Mouse (Mus musculus): ENCODE measurements around the gene Adh5. TPM values are rescaled to one million over a fixed set of nuclear protein-coding genes. Genes with fewer than 3 reads are reported as not detected.

Adh5 gene
- 10 to 100 TPM; 55.9 to 57.2 TPM for total RNA-seq (2021)
- long read RNA-seq, experiment 1, transcript Adh5-201 (9 exons, 1,604 nt) = major isoform, 58 of 72 reads
- long read RNA-seq, experiment 1, partial matches to known transcripts = 13 of 72 reads
- long read RNA-seq, experiment 1, other reads (novel, unspliced or antisense) = 1 of 72 reads
- long read RNA-seq, experiment 2, transcript Adh5-201 (9 exons, 1,604 nt) = major isoform, 51 of 61 reads
- long read RNA-seq, experiment 2, partial matches to known transcripts = 10 of 61 reads
- long read RNA-seq, experiment 2, other reads (novel, unspliced or antisense) = 0 of 61 reads

- DNase-seq = peak; percentile 90
These were observed at the start of gene Adh5 for GRCm38 (mm10) chr3:138442612-138443464. Adh5 (plus strand) TSS chr3:138443093.

GRCm38 (mm10) chr3:138404872-138405271 is 38.0 kb upstream of the Adh5 start:
- no peak for DNase-seq

- no peak for DNase-seq
These were observed 37.6 kb upstream of the Adh5 start for GRCm38 (mm10) chr3:138405341-138405740.

- DNase-seq = no peak
These were observed 37.1 kb upstream of the Adh5 start for GRCm38 (mm10) chr3:138405840-138406239.

- no peak for DNase-seq
These were observed 35.0 kb upstream of the Adh5 start for GRCm38 (mm10) chr3:138407920-138408319.

GRCm38 (mm10) chr3:138409585-138409984 is 33.3 kb upstream of the Adh5 start:
- no peak for DNase-seq

- no peak for DNase-seq
These were observed 32.7 kb upstream of the Adh5 start for GRCm38 (mm10) chr3:138410211-138410610.

- no peak for DNase-seq
These were observed 27.7 kb upstream of the Adh5 start, which contains the start of gene Adh4 for GRCm38 (mm10) chr3:138415121-138415690. Adh4 (plus strand) TSS chr3:138415466.

- no peak for DNase-seq
These were observed 23.5 kb upstream of the Adh5 start for GRCm38 (mm10) chr3:138419369-138419768.

GRCm38 (mm10) chr3:138420385-138420784 is 22.5 kb upstream of the Adh5 start:
- DNase-seq = no peak

GRCm38 (mm10) chr3:138423664-138424063 is 19.2 kb upstream of the Adh5 start:
- no peak for DNase-seq

- no peak for DNase-seq
These were observed 18.6 kb upstream of the Adh5 start for GRCm38 (mm10) chr3:138424247-138424646.

- no peak for DNase-seq
These were observed 12.4 kb upstream of the Adh5 start for GRCm38 (mm10) chr3:138430360-138430976.

GRCm38 (mm10) chr3:138431835-138432234 is 11.1 kb upstream of the Adh5 start:
- DNase-seq = no peak

GRCm38 (mm10) chr3:138438716-138439115 is 4.2 kb upstream of the Adh5 start:
- no peak for DNase-seq

GRCm38 (mm10) chr3:138442203-138442602 is 690 bp upstream of the Adh5 start:
- no peak for DNase-seq

GRCm38 (mm10) chr3:138443465-138443771 is 525 bp downstream of the Adh5 start:
- no peak for DNase-seq

- no peak for DNase-seq
These were observed 5.4 kb downstream of the Adh5 start for GRCm38 (mm10) chr3:138448077-138448860.

- no peak for DNase-seq
These were observed 9.3 kb downstream of the Adh5 start for GRCm38 (mm10) chr3:138452169-138452568.

GRCm38 (mm10) chr3:138454234-138454633 is 11.3 kb downstream of the Adh5 start:
- no peak for DNase-seq

- DNase-seq = no peak
These were observed 12.0 kb downstream of the Adh5 start for GRCm38 (mm10) chr3:138454711-138455435.

Measured in gastrocnemius, postnatal 25 days (tissue).